Mouse (Mus musculus) layer of hippocampus, adult 9-10 months (tissue): ENCODE results near the gene Wdr83os.
"Not testable (repeated sequence)": the region's sequence is repeated elsewhere in the genome, so short reads cannot be mapped to it uniquely, and the experiment has no call there.

Source experiments
- DNase-seq: peaks from one replicate; pipeline ENCODE4 v3.0.0; 2022; ENCODE audit warnings: low spot score

Gene Wdr83os

DNA sequence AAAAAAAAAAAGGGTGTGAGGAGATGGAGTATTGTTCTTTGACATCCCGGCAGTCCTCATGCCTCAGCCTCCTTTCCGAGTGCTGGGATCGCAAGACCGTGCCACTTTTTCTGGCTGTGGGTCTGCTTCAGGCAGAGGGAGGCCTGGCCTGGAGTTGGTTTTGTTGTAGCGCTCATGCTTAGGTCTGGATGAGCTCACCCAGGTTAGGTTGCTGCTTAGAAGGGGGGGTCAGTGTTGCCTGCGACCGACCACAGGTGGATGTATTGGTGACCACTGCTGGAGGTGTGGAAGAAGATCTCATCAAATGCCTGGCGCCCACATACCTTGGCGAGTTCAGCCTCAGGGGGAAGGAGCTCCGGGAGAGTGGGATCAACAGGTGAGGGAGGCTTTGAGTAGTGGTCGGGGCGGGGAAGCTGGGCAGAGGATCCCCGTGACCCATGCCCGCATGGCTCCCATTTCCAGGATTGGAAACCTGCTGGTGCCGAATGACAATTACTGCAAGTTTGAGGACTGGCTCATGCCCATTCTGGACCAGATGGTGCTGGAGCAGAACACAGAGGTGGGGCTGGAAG, 7.4 kb upstream of the Wdr83os start:
- DNase-seq, result no peak

DNA sequence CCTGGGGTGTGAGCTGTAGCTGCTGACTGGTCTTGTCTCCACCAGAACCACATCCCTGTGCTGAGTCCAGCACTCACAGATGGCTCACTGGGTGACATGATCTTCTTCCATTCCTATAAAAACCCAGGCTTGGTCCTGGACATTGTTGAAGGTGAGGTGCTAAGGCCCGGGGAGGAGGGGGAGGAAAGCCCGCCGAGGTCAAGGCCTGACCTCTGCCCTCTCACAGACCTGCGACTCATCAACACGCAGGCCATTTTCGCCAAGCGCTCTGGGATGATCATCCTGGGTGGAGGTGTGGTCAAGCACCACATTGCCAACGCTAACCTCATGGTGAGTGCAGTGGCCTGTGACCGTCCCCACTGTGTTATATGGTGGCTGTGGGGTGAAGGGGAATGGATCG, 6.4 kb upstream of the Wdr83os start:
- no peak for DNase-seq

DNA sequence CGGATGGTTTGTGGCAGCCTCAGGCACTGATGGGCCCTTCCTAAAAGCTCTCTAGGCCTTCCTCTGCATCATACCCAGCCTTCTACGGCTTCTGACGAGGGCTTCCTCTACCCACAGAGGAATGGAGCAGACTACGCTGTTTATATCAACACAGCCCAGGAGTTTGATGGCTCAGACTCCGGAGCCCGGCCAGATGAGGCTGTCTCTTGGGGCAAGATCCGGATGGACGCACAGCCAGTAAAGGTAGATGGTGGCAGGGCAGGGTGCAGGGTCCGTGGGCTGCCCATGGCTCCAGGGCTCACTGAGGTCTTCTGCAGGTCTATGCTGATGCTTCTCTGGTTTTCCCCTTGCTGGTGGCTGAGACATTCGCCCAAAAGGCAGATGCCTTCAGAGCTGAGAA, 5.9 kb upstream of the Wdr83os start:
- no peak for DNase-seq

DNA sequence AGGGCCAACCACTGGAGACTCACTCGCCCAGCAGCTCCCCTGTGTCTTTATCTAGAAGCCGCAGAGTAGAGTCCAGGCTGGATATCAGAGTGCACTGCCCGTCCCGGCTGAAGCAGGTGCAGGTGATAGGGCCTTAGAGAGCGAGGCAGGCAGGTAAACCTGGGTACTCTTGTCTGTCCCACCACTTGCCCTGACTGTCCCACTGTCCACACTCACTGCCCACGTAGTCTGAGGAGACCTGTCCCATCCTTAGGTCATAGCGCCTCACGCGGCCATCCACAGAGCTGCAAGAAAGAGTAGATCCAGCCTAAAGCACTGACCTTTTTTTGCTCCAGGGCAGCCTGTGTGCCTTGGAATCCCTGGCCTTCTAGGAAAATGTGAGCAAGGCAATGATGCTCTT, 4.5 kb upstream of the Wdr83os start:
- no peak for DNase-seq

DNA sequence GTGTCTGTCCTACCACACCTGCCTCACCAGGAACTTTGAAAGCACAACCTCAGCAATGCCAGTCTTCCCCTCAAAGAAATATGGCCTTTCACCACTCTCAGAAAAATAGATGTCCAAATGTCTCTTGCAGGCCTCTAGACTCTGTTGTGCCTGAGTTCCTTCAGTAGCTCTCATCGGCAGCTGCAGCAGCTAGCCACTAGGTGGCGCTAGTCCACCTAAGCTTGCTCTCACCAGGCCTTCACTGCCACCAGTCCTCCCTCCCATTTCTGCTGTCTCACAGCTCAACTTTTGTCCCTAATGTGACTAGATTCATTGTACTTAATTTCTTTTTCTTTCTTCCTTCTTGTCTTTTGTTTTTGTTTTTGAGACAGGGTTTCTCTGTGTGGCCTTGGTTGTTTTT, 3.5 kb upstream of the Wdr83os start:
- DNase-seq, result peak; percentile 83

DNA sequence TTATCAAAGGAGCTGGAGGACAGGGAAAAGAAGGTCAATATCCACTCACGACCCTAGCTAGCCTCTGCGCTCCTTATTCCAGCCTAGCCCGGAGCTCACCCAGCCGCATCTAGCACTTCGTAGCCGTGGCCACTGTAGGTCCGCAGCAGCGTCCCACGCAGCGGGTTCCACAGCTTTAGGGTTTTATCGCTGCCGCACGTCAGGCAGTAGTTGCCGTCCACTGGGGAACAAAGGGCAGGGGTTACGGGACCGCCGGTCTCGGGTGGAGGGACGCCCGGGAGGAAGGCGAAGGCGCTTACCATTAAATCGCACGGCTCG, 367 bp upstream of the Wdr83os start:
- no peak for DNase-seq

DNA sequence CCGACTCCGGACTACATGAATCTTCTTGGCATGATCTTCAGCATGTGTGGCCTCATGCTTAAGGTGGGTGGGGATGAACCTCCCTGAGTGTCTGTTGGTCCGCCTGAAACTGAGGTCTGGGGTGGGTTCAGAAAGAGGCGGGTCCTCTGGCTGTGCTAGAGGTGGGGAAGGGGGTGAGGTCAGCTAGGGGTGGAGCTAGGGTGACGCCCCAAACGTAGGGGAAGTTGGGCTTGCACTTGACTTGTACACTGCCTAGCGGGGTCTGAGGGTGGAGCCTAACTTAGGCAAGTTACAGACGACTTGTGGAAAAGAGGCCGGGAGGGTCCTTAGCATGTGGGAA, 646 bp downstream of the Wdr83os start, which contains the start of gene Wdr83:
Wdr83 (minus strand) TSS at position 91 of the 340 bp plus-strand sequence.
- no peak for DNase-seq

DNA sequence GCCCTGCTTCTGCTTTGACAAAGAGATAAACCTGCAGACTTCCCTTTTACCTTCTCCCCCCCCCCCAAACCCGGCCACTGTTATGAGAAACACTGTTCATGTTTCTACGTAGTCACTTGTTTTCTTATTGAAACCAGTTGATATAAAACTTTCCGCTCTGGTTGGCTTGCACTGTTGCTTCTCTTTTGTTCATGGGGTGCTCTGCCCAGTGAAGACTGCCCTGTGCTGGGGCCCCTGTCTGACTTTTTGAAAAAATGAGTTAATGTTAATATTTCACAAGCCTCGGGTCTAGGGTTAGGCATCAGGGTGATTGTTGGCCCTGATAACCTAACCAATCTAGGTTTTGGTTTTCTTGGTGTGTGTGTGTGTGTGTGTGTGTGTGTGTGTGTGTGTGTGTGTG, 1.6 kb downstream of the Wdr83os start:
- DNase-seq, result not testable (repeated sequence)

DNA sequence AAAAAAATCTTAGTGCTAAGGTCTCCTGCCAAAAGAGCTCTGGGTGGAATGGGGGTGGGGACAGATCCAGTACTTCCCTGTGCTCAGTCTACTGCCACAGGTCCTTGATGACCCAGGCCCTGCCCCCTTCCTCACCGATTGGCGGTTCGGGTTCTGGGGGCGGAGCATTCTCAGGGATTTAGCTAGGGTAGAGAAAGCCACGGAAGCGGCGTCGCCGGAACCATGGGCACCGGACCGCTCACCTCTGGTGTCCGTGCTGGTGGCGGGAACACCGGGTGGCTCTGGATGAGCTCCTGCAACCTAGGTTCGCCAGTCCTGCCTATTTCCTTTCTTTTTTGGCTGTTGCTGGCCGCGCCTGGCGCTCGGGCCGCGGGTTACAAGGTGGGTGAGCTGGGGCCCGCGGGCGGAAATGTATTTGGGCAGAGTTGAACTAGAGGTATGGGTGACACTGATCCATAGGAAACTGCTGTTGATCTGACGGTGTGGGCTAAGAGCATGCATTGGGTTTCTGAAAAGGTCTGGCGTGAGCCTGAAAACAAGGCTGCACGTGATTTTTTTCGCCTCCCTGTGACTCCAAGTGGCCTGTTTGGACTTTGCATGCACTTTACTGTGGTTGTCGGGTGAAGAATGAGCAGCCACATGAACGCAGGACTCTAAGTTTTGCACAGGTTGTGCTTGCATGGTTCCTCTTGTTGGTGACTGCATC, 2.7 kb downstream of the Wdr83os start, which contains the start of gene Man2b1:
Man2b1 (plus strand) TSS at position 163 of the 706 bp plus-strand sequence.
- DNase-seq, result peak; percentile 69

DNA sequence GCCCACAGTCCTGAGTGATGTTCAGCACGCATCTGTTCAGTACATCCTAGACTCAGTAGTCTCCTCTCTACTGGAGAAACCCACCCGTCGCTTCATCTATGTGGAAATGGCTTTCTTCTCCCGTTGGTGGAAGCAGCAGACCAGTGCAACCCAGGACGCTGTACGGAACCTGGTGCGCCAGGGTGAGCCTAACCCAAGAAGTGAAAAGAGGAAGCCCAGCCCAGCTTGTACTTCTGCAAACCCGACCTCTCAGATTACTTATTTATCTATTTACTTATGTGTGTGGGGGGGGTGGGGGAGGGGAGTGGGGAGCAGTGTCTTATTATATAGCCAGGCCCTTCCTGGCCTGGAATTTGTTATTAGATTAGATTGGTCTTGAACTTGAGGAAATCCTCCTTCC, 4.1 kb downstream of the Wdr83os start:
- no peak for DNase-seq

DNA sequence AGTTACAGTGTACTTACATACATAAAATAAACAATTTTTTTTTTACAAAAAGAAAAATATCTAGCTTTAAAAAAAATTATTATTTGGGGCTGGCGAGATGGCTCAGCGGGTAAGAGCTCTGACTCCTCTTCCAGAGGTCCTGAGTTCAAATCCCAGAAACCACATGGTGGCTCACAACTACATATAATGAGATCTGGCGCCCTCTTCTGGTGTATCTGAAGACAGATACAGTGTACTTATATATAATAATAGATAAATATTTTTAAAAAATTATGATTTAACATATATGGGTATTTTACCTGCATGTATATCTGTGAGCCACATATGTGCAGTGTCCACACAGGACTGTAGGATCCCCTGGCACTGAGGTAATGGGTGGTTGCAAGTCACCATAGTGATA, 5.7 kb downstream of the Wdr83os start:
- no peak for DNase-seq

DNA sequence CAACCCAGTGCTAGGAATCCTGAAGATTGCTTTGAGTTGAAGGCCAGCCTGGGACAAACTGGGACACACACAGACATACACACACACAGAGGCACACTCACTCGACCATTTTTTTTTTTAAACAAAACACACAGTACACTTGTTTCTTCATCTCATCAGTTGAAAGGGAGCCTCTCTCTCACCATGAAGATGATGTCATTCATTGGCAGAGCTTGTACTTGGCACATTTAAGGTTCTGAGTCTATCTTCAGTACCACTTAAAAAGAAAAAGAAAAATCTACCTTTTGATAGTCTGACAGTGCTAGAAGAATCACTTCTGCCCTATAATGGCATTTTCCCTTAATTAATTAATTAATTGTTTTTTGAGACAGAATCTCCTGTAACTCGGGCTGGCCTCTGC, 8.2 kb downstream of the Wdr83os start:
- DNase-seq, result no peak

DNA sequence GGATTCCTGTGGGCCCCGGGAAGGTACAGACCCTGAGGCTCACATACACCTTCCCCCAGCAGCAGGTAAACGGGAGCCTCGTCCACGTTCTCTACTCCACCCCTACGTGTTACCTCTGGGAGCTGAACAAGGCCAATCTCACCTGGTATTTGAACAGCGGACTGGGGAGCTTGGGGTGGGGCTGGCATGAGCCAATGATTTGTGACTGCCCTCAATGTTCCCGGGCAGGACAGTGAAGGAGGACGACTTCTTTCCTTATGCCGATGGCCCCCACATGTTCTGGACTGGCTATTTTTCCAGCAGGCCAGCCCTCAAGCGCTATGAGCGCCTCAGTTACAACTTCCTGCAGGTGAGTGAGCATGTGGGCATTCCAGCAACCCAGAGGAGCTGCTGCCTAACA, 10.3 kb downstream of the Wdr83os start:
- DNase-seq, result no peak

DNA sequence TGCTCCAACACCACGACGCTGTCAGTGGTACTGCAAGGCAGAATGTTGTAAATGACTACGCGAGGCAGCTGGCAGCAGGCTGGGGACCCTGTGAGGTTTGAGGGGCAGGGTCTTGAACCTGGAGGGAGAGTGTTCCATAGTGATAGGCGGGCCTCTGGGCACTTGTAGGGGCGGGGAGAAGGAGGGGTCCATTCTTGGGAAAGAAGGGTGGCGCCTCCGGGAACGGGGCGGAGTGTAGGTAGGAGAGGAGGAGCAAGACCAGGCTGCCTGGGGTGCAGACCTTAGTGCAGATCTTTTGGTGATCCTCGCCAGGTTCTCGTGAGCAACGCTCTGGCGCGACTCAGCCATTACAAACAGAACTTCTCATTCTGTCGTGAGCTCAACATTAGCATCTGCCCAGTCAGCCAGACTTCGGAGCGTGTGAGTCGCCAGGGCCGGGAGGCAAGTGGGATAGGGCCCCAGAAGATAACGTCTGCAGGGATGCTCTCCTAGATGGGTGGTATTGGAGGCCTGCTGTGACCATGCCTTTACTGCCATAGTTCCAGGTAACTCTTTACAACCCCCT, 11.1 kb downstream of the Wdr83os start:
- DNase-seq, result no peak

DNA sequence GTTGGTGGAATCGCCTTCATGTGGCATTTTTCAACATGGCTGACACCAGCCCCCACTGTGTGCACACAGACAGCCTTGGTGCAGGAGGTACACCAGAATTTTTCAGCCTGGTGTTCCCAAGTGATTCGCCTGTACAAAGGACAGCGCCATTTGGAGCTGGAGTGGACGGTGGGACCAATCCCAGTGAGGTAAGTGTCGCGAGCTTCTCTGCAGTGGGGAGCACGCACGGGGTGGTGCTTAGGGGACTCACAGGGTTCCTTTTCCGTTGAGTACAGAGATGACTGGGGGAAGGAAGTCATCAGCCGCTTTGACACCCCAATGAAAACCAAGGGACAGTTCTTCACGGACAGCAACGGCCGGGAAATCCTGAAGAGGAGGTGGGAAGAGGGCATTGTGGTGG, 14.5 kb downstream of the Wdr83os start:
- no peak for DNase-seq

DNA sequence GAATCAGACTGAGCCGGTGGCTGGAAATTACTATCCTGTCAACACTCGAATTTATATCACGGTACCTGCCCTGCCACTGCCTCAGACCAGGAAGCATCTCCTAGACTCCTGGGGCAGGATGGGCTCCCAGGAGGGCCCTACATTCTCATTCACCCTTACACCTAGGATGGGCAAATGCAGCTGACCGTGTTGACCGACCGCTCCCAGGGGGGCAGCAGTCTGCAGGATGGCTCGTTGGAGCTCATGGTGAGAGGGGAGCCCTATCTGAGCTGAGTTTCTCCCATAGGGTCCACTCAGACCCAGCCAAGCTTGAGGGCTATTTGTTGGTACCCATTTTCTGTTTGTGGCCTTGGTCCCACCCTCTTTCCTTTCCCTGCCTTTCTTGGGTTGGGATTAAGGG, 15.0 kb downstream of the Wdr83os start:
- no peak for DNase-seq

DNA sequence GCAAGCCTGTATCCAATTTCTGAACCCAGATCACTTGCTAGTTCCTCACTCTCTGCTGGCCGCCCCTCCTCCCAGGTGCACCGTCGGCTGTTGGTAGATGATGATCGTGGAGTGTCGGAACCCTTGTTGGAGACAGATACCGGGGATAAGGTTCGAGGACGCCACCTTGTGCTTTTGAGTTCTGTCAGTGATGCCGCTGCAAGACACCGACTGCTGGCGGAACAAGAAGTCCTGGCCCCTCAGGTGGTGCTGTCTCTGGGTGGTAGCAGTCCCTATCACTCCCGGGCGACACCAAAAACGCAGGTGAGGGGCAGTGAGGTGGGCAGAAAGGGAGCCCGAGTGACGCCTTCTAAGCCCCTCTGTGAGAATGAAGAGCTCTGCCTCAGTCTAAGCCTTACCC, 15.7 kb downstream of the Wdr83os start:
- no peak for DNase-seq

DNA sequence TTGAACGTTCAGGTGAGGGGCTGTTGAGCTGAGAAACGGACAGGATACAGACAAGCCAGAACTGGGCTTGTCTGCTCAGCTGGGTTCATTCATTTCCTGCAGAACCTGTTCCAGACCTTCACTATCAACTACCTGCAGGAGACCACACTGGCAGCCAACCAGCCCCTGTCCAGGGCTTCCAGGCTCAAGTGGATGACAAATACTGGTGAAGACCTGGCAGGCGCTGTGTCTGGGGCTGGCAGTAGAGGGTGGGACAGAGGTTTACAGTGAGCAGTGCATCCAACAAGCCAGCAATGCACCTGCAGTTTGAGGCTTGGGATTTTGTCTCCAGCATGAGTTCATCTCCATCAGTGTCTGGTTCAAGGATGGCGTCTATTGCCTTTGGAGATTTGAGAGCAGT, 16.3 kb downstream of the Wdr83os start:
- DNase-seq, result no peak

DNA sequence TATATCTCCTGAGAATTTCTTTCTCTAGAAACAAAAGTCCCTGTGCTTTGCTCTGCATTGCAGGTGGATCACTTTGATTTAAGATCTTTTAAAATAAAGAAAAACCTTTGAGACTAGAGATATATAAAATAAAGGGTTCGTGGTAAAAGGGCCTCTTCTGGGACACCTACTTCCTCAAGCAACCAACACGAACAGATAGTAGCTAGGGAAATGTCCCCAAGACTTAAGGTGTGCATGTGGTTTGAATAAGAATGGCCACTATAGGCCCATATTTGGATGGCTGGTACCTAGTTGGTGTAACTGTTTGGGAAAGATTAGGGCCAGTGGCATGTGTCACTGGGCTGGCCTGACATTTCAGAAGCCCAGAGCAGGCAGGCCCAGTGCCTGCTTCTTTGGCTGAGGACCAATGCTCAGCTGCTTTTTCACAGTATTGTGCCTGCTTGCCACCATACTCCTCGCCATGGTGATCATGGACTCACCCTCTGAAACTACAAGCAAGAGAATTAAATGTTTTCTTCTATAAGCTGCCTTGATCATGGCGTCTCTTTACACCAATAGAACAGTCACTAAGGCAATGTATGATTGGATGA, 19.6 kb downstream of the Wdr83os start:
- no peak for DNase-seq

DNA sequence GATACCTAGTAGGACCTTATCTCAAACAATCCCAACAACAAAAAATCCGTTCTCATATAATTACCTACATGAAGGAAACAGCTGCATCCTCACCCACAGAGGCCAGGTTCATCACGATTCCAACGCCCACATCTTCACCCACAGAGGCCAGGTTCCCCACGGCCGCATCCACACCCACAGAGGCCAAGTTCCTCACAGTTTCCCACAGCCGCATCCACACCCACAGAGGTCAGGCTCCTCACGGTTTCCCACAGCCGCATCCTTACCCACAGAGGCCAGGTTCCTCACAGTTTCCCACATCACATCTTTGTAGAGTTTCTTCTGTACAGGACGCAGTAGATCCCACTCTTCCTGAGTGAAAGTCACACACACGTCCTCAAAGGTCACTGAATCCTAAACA, 32.7 kb downstream of the Wdr83os start:
- DNase-seq, result no peak

DNA sequence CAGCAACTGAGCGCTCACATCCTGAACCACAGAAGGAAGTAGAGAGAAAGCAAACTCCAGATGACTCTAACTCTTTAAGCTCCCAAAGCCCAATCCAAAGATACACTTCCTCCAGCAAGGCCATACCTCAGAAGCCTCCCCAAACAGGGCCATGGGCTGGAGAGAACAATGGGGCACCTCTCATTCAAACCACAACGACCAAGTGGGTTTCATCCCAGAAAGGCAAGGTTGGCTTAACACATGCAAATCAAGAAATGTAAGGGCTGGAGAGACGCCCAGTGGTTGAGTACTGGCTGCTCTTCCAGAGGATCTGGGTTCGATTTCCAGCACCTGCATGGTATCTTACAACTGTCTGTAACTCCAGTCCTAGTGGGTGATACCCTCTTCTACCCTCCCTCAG, 35.0 kb downstream of the Wdr83os start:
- no peak for DNase-seq

DNA sequence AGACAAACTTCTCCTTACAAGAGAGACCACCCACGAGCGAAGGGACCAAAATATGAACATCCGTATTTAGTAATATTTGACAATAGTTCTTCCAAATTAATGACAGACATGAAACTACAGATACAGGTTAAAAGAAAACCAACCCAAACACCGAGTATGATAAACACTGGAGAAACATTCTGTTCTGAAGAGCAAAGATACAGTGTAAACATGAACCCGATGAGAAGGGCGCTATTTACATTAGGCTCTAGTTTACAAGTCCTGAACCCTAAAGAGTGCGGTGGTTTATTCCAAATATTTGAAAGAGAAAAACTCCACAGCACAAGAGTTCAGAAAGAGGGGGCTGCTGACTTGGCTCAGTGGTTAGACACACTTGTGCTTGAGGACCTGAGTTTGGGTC, 36.4 kb downstream of the Wdr83os start:
- no peak for DNase-seq
